Mouse (Mus musculus) stomach, postnatal 0 days (tissue): ENCODE data around the gene Tet3. TPM values are rescaled to one million over a fixed set of nuclear protein-coding genes. Genes with fewer than 3 reads are reported as not detected.

Experiments
- ATAC-seq: fragments of 200-750 bp; cut with Nextera tagmentation; 2 replicates; pipeline ENCODE4 v1.8.0; 2017; ENCODE audit not compliant: low FRiP score, low TSS enrichment
- DNase-seq: peaks from one replicate; pipeline ENCODE4 v3.0.0-alpha.2; 2016; ENCODE audit warnings: low spot score
- H3K27ac ChIP-seq: fragments of 300-500 bp; sonication (generic); replicated peaks from 2 replicates; pipeline ENCODE4 v1.5.1; 2014; ENCODE audit warnings: mild to moderate bottlenecking, control low read depth
- H3K27me3 ChIP-seq: fragments of 300-500 bp; sonication (generic); 2 replicates; pipeline ENCODE4 v1.6.1; 2014; ENCODE audit warnings: low read length; ENCODE audit not compliant: control insufficient read depth, insufficient read depth
- H3K36me3 ChIP-seq: fragments of 300-500 bp; sonication (generic); 2 replicates; pipeline ENCODE4 v1.6.1; 2014; ENCODE audit warnings: low read length, mixed read lengths; ENCODE audit not compliant: control insufficient read depth, insufficient read depth
- H3K4me1 ChIP-seq: fragments of 300-500 bp; sonication (generic); replicated peaks from 2 replicates; pipeline ENCODE4 v1.6.1; 2014; ENCODE audit warnings: antibody characterized with exemption; ENCODE audit not compliant: control insufficient read depth, insufficient read depth
- H3K4me2 ChIP-seq: fragments of 300-500 bp; sonication (generic); replicated peaks from 2 replicates; pipeline ENCODE4 v1.6.1; 2014; ENCODE audit warnings: low read depth, mild to moderate bottlenecking, control low read depth, moderate library complexity
- H3K4me3 ChIP-seq: fragments of 300-500 bp; sonication (generic); 2 replicates; pipeline ENCODE4 v1.5.1; 2014; ENCODE audit warnings: low read depth, low read length, control low read depth
- H3K9ac ChIP-seq: fragments of 300-500 bp; sonication (generic); 2 replicates; pipeline ENCODE4 v1.6.1; 2014; ENCODE audit warnings: mild to moderate bottlenecking, low read length, control low read depth, mixed read lengths
- H3K9me3 ChIP-seq: fragments of 300-500 bp; sonication (generic); 2 replicates; pipeline ENCODE4 v1.6.1; 2016; ENCODE audit warnings: low read length; ENCODE audit not compliant: control insufficient read depth
- CTCF ChIP-seq: IDR thresholded peaks from 2 replicates; pipeline ENCODE4 v1.5.1; 2016; ENCODE audit warnings: antibody characterized with exemption, low read depth, mild to moderate bottlenecking, moderate library complexity
- EP300 ChIP-seq: optimal IDR thresholded peaks from 2 replicates; pipeline ENCODE3; 2016; ENCODE audit warnings: antibody characterized with exemption
- WGBS: fragments of 180-500 bp; shearing (Covaris S2); extraction: QIAGEN DNeasy Blood & Tissue Kit; methylation state at CpG from one replicate; pipeline ENCODE4 v1.1.7; 2014; 5-methylcytosine and 5-hydroxymethylcytosine counted together
- polyA plus RNA-seq: library from polyadenylated mRNA; unstranded; fragments of >200 nt; fragmentation: Nextera tagmentation; extraction: Ambion mirVana; gene quantifications from 2 replicates; pipeline ENCODE4 v1.2.1, GENCODE M21; 2015

Gene Tet3
- polyA plus RNA-seq, 1 experiment from 2014 or later = 22.7 TPM

DNA sequence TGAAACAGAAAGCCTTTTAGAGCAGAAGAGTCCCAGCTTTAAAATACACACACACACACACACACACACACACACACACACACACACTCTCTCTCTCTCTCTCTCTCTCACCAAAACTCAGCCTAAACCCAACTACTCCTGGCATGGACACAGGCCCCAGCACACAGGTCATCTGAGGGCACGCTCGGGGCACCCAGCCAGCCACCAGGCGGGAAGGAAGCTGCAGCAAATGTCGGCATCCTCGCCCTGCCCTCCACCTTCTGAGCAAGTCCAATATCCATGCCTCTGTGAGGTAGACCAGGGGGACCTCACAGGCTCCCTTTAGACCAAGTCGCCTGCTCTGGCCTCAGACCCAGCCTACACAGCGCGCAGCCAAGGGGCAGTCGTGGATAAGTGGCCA lies 14.4 kb upstream of the Tet3 start:
- TF ChIP-seq EP300 = no peak
- TF ChIP-seq CTCF = no peak
- Histone ChIP-seq H3K36me3 (no peaks in the 10 kb centered on the region; the same call in 1 of the 2 replicates), H3K27me3 (no peaks in the 10 kb centered on the region), H3K4me1 (no peaks in the 10 kb centered on the region), H3K4me3 (no peak overlapping the region), H3K4me2 (no peak overlapping the region), H3K27ac (no peak overlapping the region), H3K9me3 (no peaks in the 10 kb centered on the region), H3K9ac (no peak overlapping the region)
- WGBS = 75% methylated on average over 9 of the region's 9 CpGs
- ATAC-seq (no peak), DNase-seq (no peak)

DNA sequence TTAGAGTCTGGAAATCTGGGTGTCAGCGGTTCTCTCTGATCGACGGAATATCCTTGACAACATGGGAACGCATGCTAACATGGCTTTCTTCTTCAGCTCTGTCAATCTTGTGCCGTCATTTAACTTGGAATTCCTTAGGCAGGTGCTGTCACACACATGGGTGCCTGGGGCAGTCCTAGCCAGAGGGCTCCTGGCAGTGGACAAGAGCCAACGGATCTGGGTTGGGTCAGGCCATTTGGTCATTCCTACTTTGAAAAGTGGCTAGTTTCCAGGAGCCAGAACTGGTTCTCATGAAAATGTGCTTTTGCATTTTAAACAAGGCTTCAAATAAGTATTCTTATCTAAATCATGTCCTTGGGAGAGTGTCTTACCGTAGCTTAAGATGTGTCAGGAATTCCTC lies 12.9 kb upstream of the Tet3 start:
- 85% methylated on average over 7 of the region's 7 CpGs for WGBS
- H3K27me3 ChIP-seq = no peaks in the 10 kb centered on the region

DNA sequence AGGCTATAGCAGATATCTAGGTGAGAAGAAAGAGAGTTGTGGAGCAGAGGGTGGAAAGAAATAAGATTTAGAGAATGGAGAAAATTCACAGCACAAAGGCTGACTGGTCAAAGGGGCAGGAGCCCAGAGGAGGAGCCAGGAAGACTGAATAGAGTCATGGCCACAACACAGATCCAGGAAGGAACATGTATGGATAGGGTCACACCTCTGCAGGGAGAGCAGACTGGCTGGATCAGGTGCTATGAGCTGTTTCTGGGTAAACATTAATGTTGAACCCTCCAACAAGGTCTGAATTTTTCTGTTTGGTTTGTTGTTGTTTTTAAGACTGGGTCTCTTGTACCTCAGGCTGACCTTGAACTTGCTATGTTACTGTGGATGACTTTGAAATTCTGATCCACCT lies 5.1 kb upstream of the Tet3 start:
- Histone ChIP-seq H3K27ac (no peak overlapping the region), H3K4me2 (no peak overlapping the region), H3K4me1 (0 out of 2 replicates have a peak, but pooled peaks cover 3% of the 10 kb centered on the region), H3K27me3 (no peaks in the 10 kb centered on the region), H3K4me3 (no peak overlapping the region), H3K9ac (no peak overlapping the region), H3K36me3 (no peaks in the 10 kb centered on the region), H3K9me3 (no peaks in the 10 kb centered on the region)
- DNase-seq = no peak
- ATAC-seq = peak; percentile 87
- TF ChIP-seq CTCF (no peak), EP300 (no peak)

More for the DNA sequence above, 12.9 kb upstream of the Tet3 start:
- TF ChIP-seq CTCF (no peak), EP300 (no peak)
- H3K9ac ChIP-seq = no peak overlapping the region
- no peaks in the 10 kb centered on the region for H3K4me1 ChIP-seq
- no peak overlapping the region for H3K4me3 ChIP-seq
- H3K36me3 ChIP-seq = no peaks in the 10 kb centered on the region; the same call in 1 of the 2 replicates
- DNase-seq (no peak), ATAC-seq (no peak)
- no peak overlapping the region for H3K4me2 ChIP-seq
- H3K9me3 ChIP-seq = no peaks in the 10 kb centered on the region
- H3K27ac ChIP-seq = no peak overlapping the region

DNA sequence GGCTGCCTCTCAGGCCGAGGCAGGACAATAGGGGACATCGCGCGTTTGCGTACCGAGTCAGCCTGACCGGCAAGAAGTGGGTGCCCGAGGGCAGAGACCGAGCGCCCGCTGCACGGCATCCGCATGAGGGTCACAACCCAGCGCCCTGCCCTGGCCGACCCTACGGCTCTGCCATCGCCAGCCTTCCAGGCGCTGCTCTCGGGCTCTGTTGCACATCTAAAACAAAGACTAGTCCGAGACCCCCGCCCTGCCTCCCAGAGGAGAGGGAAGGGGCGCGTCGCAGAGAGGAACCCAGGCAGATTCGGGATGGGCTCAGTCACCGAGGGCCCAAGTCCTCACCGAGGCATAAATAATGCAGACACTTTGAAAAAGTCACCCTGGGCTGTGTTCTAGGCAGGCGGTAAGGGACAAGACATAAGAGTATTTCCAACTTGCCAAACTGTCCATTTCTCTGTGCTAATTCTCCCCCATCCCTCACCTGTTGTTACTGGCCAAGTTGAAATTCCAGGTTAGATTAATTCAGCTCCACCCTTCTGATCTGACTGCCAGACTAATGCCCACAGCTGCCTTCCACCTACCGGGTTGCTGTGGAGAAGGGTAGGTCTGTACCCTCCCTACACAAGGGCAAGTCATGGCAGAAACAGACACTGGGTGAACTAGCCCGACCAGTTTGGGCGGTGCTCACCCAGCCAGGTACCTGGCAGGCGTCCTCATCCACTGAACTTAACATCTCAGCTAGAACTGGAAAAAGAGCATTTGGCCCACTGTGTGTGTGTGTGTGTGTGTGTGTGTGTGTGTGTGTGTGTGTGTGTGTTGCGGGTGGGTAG lies 1.7 kb downstream of the Tet3 start:
- H3K27ac ChIP-seq = peak overlapping the region; percentile 97
- peak; percentile 74 for ATAC-seq
- 6% methylated on average over 33 of the region's 33 CpGs for WGBS
- peak overlapping the region; percentile 92 for H3K9ac ChIP-seq
- no peaks in the 10 kb centered on the region for H3K36me3 ChIP-seq
- H3K4me3 ChIP-seq = peak overlapping the region; percentile 82
- H3K4me2 ChIP-seq = peak overlapping the region; percentile 93
- TF ChIP-seq EP300 (peak; percentile 92), CTCF (no peak; the same call in 1 of the 2 replicates)
- no peaks in the 10 kb centered on the region for H3K27me3 ChIP-seq
- no peaks in the 10 kb centered on the region for H3K9me3 ChIP-seq
- peak; percentile 89 for DNase-seq
- peaks cover 16% of the 10 kb centered on the region for H3K4me1 ChIP-seq

DNA sequence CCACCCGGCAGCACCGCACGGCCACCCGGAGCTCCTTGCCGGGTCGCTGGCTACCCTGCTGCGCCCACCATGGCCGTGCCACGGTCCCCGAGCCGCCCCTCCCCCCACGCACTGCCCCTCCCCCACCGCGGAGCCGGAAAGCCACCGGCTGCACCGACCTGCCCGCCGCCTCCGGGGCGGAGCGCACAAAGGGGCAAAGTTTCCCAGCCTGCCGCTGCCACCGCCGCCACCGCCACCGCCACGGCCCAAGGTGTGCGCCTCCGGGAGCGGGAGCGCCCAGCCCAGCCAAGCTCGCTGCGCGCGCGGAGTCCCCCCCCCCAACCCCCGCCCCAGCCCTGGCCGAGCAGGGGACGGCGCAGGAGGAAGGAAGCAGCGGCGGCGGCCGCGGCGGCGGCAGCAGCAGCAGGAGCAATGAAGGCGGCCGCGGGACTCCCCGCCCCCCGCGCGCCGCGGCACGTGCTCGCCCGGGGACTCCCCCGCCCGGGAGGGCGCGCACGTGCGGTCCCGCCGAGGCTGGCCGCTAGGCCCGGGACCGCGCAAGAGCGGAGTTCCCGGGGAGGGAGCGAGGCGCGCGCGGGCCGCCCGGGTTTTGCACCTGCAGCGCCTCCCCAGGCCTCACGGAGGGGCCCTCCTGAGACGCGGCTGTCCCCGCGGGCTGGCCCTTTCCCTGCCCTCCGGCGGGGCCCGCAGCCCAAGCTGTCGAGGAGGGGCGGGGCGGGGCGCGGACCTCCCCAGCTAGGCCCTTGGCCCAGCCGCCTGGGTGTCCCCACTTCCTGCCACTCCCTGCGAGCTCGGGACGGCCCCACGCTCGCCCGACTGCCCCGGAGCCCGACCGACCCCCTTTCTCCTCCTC lies 2.5 kb downstream of the Tet3 start:
- H3K36me3 ChIP-seq = no peaks in the 10 kb centered on the region
- H3K4me2 ChIP-seq = peak overlapping the region; percentile 93
- no peaks in the 10 kb centered on the region for H3K9me3 ChIP-seq
- peak overlapping the region; percentile 82 for H3K4me3 ChIP-seq
- H3K27ac ChIP-seq = peak overlapping the region; percentile 97
- ATAC-seq = peak; percentile 80
- 0% methylated on average over 38 of the region's 105 CpGs for WGBS
- peaks cover 16% of the 10 kb centered on the region for H3K4me1 ChIP-seq
- peak overlapping the region; percentile 92 for H3K9ac ChIP-seq
- TF ChIP-seq CTCF (peak; percentile 45), EP300 (no peak)
- H3K27me3 ChIP-seq = no peaks in the 10 kb centered on the region
- peak; percentile 89 for DNase-seq
